Mouse (Mus musculus): Measurements from ENCODE around the gene Ksr2.
"Not testable (repeated sequence)": the region's sequence is repeated elsewhere in the genome, so short reads cannot be mapped to it uniquely, and the experiment has no call there.

Gene Ksr2

GRCm38 (mm10) chr5:117413507-117414501 lies at the start of gene Ksr2:
Gene Ksr2, plus strand, starts transcription at chr5:117414000.
- DNase-seq (ENCODE audit: low spot score), result no peak

DNA sequence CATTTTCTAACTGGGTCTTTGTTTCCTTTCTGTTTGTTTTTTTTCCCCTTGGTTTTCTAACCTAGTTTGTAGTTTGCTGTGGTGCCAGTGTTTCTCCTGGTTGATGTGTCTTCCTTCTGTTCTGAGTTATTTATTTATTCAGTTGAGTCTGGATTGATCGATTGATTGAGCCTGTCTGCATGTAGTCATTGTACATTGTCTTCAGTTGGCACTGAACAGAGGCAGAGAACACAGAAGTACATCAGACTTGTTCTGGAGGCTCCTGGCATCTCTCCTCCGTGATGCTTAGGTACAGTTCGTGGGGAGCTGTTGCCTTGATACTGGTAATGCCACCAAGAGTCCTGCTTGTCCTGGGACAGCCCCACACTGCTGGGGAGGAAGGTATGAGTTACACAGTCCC lies 49.0 kb upstream of the Ksr2 start:
- DNase-seq (ENCODE audit: low spot score), result no peak

DNA sequence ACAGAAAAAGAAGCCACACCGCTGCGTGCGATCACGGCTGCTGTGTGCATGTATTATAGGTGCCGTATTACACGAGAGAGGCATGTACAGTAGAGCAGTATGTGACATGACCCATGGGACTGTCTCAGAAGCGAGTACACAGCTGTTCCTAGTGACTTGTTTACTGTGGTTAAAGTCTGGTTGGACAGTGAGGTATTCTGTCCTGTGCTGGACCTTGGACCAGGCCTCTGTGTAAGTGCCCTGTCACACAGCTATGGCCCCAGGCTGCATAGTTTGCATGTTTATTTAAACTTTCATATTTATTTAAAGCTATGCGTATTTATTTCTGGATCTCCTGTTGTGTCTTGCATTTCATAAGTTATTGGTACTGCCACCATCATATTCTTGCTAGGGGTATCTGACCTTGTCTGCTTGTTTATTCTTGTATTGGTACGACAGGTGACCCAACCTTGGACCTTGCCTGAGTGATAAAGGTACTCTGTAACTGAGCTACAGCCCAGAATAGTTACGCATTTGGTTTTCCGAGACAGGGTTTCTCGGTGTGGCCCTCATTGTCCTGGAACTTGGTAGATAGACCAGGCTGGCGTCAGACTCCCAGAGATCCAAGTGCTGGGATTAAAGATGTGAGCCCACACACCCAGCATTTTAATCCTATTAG lies 47.8 kb upstream of the Ksr2 start:
- DNase-seq (ENCODE audit: low spot score), result no peak

DNA sequence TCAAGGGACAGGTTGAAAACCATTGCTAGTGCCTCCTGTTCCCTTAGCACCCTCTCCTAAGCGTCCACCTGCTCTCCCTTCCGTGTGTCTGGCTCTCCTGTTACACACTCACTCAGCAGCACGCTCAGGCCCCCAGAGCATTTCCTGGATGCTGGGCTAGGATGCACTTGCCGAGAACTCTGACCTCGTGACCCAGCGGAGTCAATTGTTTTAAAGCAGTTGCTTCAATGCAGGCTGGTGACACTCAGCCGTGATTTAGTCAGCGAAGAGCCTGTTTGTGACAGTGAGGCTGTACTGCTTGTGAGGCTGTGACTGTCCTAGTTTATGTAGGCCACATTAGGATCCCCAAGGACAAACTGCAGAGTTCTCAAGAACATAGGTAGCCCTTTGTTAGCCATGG lies 46.6 kb upstream of the Ksr2 start:
- no peak for DNase-seq (ENCODE audit: low spot score)

DNA sequence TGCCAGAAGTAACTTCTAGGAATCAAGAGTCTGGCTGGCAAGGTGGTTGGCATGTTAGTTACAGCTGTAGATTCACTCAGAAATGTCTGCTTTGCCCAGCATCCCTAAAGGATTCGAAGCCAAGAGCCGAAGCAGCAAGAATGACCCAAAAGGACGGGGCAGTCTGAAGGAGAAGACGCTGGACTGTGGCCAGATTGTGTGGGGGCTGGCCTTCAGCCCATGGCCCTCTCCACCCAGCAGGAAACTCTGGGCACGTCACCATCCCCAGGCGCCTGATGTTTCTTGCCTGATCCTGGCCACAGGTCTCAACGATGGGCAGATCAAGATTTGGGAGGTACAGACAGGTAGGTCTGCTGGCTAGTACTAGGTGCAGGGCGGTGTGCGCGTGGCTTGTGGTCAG lies 43.2 kb upstream of the Ksr2 start:
- DNase-seq (ENCODE audit: low spot score), result peak; percentile 68

DNA sequence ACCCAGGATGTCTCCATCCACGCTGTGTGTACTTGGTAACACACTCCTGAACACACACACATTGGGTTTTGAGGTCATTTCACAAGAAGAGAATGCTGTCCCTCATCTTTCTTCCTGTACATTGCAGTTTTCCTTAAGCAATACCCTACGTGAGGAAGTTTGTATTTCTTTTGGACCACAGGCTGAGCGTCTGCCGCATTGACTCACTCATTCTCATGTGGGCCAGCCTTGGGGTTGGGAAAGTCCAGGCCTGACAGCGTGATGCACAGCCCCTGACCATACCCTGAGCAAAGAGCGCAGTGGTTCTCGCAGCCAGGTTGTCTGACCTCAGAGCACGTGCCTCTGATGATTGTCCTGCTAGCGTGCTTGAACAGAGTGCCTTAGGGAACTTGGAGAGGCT lies 40.4 kb upstream of the Ksr2 start:
- no peak for DNase-seq (ENCODE audit: low spot score)

GRCm38 (mm10) chr5:117374372-117375049 lies 39.3 kb upstream of the Ksr2 start:
- DNase-seq (ENCODE audit: low spot score), result no peak

GRCm38 (mm10) chr5:117376331-117376761 lies 37.5 kb upstream of the Ksr2 start:
- no peak for DNase-seq (ENCODE audit: low spot score)

GRCm38 (mm10) chr5:117377731-117378130 lies 36.1 kb upstream of the Ksr2 start:
- DNase-seq (ENCODE audit: low spot score), result not testable (repeated sequence)

DNA sequence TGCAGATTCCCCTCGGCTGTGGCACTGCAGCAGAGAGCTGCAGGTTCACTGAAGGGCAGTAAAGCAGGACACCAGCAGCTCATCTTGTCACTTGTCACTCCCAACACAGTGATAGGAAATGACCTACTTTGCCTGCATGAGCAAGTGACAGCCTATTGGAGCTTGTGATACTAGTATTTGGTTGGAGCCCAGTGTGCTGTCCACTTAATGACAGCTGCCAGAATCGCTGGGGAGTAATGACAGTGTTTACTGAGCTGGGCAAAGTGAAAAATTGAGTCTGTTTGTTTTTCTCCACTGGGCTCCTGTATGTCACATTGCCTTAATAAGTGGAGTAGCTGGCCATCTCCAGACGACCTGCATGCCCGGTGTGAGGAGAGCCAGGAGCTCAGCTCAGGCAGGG lies 33.6 kb upstream of the Ksr2 start:
- DNase-seq (ENCODE audit: low spot score), result no peak

DNA sequence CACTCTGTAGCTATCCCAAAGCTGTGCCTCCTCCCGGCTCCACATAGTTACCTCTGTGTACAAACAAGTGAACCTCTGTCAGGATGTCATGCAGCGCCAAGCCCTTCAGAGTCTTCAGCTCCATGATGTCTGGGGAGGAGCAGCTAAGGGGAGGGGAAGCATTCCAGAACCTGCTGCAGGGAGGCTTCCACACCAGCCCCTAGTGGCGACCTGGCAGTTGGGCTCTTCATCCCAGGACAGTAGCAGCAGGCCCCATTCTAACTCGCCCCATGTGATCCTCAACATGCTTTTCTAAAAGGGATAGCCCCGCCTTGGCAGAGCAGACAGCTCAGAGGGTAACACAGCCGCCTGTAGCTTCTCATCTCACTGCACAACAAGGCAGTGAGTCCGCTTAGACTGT lies 32.0 kb upstream of the Ksr2 start:
- no peak for DNase-seq (ENCODE audit: low spot score)

DNA sequence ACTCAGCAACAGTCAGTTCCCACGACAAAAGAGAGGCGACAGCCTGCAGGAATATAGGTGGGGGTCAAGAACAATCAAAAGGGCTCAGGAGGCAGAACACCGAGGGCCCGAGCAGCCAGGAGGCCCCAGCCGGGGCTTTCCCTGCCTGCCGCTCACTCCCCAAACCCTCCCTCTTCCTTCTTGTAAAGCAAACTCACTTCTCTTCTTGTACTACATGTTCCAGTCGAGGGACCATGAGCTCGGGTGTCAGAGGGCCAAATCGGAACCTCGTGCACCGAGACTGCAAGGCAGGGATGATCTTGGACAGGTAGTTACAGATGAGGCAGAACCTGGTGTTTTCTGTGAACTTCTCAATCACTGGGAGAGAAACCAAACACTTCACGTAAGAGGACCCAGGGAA lies 30.6 kb upstream of the Ksr2 start:
- no peak for DNase-seq (ENCODE audit: low spot score)

DNA sequence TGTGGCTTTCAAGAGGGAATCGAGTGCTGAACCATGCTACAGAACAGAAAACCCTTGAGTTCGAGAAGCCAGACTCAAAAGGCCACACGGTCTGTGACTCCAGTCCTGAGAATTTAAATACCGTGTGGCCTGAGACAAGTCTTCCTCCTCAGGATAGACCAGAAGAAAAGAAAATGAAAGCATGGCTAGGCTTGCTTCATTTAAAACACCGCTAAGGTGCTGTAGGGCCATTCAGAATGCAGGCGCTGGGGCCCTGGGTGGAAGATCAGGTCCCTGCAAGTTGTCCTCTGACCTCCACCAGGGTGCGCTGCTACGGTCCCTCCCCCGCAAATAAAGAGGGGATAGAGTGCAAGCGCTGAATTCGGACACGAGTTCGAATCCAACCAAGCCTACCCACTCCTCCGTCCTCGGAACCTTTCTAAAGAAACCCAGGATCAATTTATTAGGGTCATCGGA lies 25.5 kb upstream of the Ksr2 start:
- no peak for DNase-seq (ENCODE audit: low spot score)

DNA sequence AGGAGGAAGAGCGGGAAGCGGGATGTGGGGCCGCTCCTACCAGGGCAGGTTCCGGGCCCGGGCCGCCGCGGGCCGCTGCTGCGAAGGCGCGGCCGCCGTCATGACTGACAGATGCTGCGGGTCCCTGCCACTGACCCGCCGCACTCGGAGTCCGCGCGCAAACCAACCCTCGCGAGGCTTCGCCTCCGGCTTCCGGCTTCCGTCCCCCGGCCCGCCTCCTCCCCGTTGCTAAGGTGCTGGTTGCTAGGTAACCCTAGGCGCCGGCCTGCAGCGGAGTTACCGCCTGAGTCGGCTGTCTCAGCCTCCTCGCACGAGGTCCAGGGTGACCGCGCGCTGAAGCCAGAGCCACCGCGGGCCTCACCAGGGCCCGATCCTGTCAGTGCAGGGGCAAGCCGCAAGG lies 24.9 kb upstream of the Ksr2 start, which contains the start of gene Rfc5:
TSS of gene Rfc5 (minus strand) at position 171 of the 400 bp plus-strand sequence.
- peak; percentile 95 for DNase-seq (ENCODE audit: low spot score)

DNA sequence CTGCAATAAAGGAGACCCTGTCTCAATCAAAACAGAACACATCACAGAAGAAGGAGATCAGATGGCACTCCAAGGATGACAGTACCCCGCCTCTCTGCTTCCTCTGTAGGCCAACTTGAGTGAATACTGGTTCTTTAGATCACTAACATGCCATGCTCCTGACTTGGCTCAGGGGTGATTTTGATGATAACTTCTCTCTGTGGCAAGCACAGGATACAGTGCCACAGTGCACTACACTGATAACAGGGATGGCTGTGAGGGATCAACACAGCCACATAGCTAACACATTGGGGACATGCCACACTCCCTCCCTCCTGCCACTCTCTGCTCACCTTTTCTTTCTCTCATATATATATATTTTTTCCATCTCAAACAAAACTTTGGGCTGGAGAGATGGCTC lies 22.9 kb upstream of the Ksr2 start:
- DNase-seq (ENCODE audit: low spot score), result no peak

DNA sequence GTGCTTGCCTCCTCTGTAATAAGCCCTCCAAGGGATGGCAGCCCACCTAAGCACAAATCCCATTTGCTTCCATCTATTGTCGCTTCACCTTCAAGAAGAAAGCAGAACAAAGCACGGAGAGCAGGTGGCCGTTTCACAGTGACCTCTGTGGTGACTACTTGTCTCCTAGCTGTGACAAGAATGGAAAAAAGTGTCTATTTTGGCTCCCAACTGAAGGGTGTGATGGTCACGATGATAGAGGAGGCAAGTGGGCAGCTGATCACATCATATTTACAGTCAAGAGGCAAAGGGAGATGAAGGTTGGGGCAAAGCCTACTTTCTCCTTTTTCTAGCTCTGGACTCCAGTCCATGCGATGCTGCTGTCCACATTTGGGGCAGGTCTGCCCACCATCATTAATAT lies 18.0 kb upstream of the Ksr2 start:
- DNase-seq (ENCODE audit: low spot score), result no peak

DNA sequence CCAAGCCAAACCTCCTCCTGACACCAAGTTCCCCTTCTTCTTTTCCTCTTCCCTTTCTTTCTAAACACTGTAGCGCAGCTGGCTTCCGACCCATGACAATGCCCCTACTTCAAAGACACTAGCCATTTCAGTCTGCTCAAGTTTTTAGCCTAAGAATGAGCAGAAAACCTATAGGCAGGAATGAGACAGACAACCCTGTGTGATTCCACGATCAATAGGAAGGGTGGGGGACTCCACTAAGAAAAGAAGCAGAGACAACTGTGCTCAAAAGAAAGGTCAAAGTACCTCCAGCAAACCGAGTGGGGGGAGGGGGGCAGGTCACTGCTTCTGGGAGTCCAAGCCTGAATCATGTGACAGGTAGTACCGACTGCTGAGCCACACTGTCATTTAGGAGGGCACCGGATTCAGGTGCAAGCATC lies 17.2 kb upstream of the Ksr2 start:
- no peak for DNase-seq (ENCODE audit: low spot score)

- no peak for DNase-seq (ENCODE audit: low spot score)
Measured at GRCm38 (mm10) chr5:117397371-117397770, 16.4 kb upstream of the Ksr2 start.

GRCm38 (mm10) chr5:117398007-117398550 lies 15.7 kb upstream of the Ksr2 start:
- DNase-seq (ENCODE audit: low spot score), result no peak

GRCm38 (mm10) chr5:117399281-117399680 lies 14.5 kb upstream of the Ksr2 start:
- DNase-seq (ENCODE audit: low spot score), result no peak

DNA sequence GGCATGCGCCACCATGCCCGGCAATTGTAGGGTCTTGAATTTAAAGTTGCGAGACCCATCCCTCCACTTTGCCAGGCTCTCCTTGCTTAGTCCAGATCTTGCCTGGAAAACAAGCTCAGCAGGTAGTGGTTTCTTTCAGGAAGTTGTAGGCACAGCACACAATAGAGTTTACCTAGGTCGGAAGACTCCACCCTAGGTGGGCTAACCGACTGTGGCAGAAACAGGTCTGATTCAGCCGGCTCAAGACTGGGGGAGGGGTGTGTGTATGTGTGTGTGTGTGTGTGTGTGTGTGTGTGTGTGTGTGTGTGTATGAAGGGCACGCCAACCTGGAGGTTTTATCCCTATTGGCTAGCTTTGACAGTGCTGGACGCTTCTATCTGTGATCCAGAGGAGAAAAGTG lies 10.2 kb upstream of the Ksr2 start:
- no peak for DNase-seq (ENCODE audit: low spot score)

GRCm38 (mm10) chr5:117404671-117405070 lies 9.1 kb upstream of the Ksr2 start:
- DNase-seq (ENCODE audit: low spot score), result not testable (repeated sequence)

Measured in ovary, adult 18-20 months (tissue).